Mouse (Mus musculus): ENCODE data around the gene Cytip. TPM values are rescaled to one million over a fixed set of nuclear protein-coding genes. Genes with fewer than 3 reads are reported as not detected.
A peak's percentile ranks its signal among the peaks of the same experiment; 100 is the strongest.

The Cytip gene
- total and polyA plus RNA-seq, 3 experiments: not detected

- DNase-seq (ENCODE audit: low read depth, low spot score): no peak
- TF ChIP-seq TBP (IDR thresholded peaks at IDR 0.05; ENCODE audit: low read depth, low read length): no peak
These were observed 38.6 kb downstream of the Cytip start for GRCm38 (mm10) chr2:58156495-58157392.

GRCm38 (mm10) chr2:58156108-58156415 is 39.3 kb downstream of the Cytip start:
- Histone ChIP-seq H3K79me2 (ENCODE audit: control insufficient read depth, insufficient read depth, low read length, poor library complexity) (no peaks in the 10 kb centered on the region), H3K36me3 (ENCODE audit: control insufficient read depth in 1 of 2, insufficient read depth in 2 of 2, low read length in 2 of 2) (no peaks in the 10 kb centered on the region), H3K27me3 (ENCODE audit: control insufficient read depth in 1 of 2, insufficient read depth in 2 of 2, low read length in 2 of 2) (no peaks in the 10 kb centered on the region), H3K27ac (ENCODE audit: control insufficient read depth, low read depth, low read length) (no peak overlapping the region), H3K4me3 (ENCODE audit: control insufficient read depth in 1 of 2, insufficient read depth in 1 of 2, low read depth in 2 of 2, low read length in 2 of 2) (peak overlapping the region in 1 of 2 experiments; percentile 43; a peak in 2 of 4 replicates), H3K4me1 (ENCODE audit: control insufficient read depth in 1 of 2, insufficient read depth in 2 of 2, low read length in 2 of 2) (no peaks in the 10 kb centered on the region), H3K9ac (ENCODE audit: control insufficient read depth, low read depth, low read length, poor library complexity, severe bottlenecking) (no peak overlapping the region), H3K9me3 (replicated peaks; ENCODE audit: insufficient read depth, low read length) (no peaks in the 10 kb centered on the region)
- no peak for TF ChIP-seq ELF1 (IDR thresholded peaks at IDR 0.05; ENCODE audit: low read depth, low read length)
- no peak for TF ChIP-seq GATA1 (IDR thresholded peaks at IDR 0.05; ENCODE audit: low read depth, low read length)
- no peak for TF ChIP-seq TAL1 (IDR thresholded peaks at IDR 0.05; ENCODE audit: low read length)
- TF ChIP-seq MYB (IDR thresholded peaks at IDR 0.05; ENCODE audit: low read depth, low read length): no peak
- no peak for TF ChIP-seq ZNF384 (IDR thresholded peaks at IDR 0.05; ENCODE audit: low read depth, low read length)
- TF ChIP-seq CHD2 (IDR thresholded peaks at IDR 0.05; ENCODE audit: low read length): no peak
- peak; percentile 3 for DNase-seq (ENCODE audit: low read depth, low spot score)

More at GRCm38 (mm10) chr2:58156495-58157392, 38.6 kb downstream of the Cytip start:
- no peaks in the 10 kb centered on the region for H3K27me3 ChIP-seq (ENCODE audit: control insufficient read depth in 1 of 2, insufficient read depth in 2 of 2, low read length in 2 of 2)
- H3K9me3 ChIP-seq (replicated peaks; ENCODE audit: insufficient read depth, low read length): no peaks in the 10 kb centered on the region
- H3K36me3 ChIP-seq (ENCODE audit: control insufficient read depth in 1 of 2, insufficient read depth in 2 of 2, low read length in 2 of 2): no peaks in the 10 kb centered on the region
- no peak overlapping the region for H3K4me3 ChIP-seq (ENCODE audit: control insufficient read depth in 1 of 2, insufficient read depth in 1 of 2, low read depth in 2 of 2, low read length in 2 of 2)
- H3K27ac ChIP-seq (ENCODE audit: control insufficient read depth, low read depth, low read length): no peak overlapping the region
- no peaks in the 10 kb centered on the region for H3K4me1 ChIP-seq (ENCODE audit: control insufficient read depth in 1 of 2, insufficient read depth in 2 of 2, low read length in 2 of 2)
- no peaks in the 10 kb centered on the region for H3K79me2 ChIP-seq (ENCODE audit: control insufficient read depth, insufficient read depth, low read length, poor library complexity)
- no peak overlapping the region for H3K9ac ChIP-seq (ENCODE audit: control insufficient read depth, low read depth, low read length, poor library complexity, severe bottlenecking)

- Histone ChIP-seq H3K79me2 (ENCODE audit: control insufficient read depth, insufficient read depth, low read length, poor library complexity) (no peaks in the 10 kb centered on the region), H3K9ac (ENCODE audit: control insufficient read depth, low read depth, low read length, poor library complexity, severe bottlenecking) (no peak overlapping the region), H3K4me1 (ENCODE audit: control insufficient read depth in 1 of 2, insufficient read depth in 2 of 2, low read length in 2 of 2) (no peaks in the 10 kb centered on the region), H3K4me3 (ENCODE audit: control insufficient read depth in 1 of 2, insufficient read depth in 1 of 2, low read depth in 2 of 2, low read length in 2 of 2) (peak overlapping the region in 1 of 2 experiments; percentile 43; a peak in 2 of 4 replicates), H3K36me3 (ENCODE audit: control insufficient read depth in 1 of 2, insufficient read depth in 2 of 2, low read length in 2 of 2) (no peaks in the 10 kb centered on the region), H3K27ac (ENCODE audit: control insufficient read depth, low read depth, low read length) (no peak overlapping the region), H3K27me3 (ENCODE audit: control insufficient read depth in 1 of 2, insufficient read depth in 2 of 2, low read length in 2 of 2) (no peaks in the 10 kb centered on the region), H3K9me3 (replicated peaks; ENCODE audit: insufficient read depth, low read length) (no peaks in the 10 kb centered on the region)
- DNase-seq (ENCODE audit: low read depth, low spot score): peak; percentile 7
- TF ChIP-seq CTCF (IDR thresholded peaks at IDR 0.05 in 2 of 3, conservative IDR thresholded peaks at IDR 0.05 in 1 of 3; ENCODE audit: control insufficient read depth in 1 of 3, insufficient read depth in 1 of 3, low read depth in 2 of 3, low read length in 3 of 3, poor library complexity in 1 of 3, severe bottlenecking in 1 of 3): no peak
These were observed 39.8 kb downstream of the Cytip start for GRCm38 (mm10) chr2:58155271-58156107.
